Mouse (Mus musculus): ENCODE measurements around the gene Gm20518.
A peak's percentile ranks its signal among the peaks of the same experiment; 100 is the strongest.

Gene Gm20518

DNA sequence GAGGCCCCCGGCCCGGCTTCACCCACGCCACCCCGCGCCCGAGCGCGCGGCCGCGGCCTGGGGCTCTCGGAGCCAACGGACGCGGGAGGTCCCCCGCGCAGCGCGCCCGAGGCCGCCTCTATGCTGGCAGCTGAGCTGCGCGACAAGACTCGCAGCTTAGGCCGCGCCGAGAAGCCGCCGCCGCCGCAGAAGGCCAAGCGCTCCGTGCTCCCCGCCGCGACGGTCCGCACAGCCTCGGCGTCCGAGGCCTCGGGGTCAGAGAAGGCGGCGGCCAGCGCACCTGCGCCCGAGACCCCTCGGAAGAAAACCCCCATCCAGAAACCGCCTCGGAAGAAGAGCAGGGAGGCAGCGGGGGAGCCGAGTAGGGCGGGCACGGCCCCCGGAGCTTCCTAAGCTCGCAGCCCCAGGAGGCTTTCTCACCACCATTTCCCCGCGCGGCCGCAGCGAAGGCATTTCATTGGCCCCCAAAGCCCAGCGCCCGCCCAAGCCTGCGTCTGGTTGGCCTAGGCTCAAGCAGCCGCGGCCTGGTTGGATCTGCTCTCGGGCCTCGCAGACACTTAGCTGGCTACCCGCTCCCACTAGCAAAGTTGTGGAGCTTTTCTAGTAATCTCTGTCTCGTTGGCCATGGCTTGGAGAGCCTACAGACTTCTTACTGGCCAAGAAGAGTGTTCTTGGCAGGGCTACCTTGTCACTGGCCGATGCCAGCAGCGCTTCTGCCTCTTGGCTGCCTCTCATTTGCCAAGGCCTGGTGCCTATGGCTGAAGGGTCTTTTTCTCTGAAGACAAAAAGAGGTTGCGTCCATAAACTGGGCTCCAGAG, 84.1 kb downstream of the Gm20518 start:
- peak; percentile 89 for DNase-seq (ENCODE audit: low spot score)

GRCm38 (mm10) chr16:17806581-17807191, 84.8 kb downstream of the Gm20518 start:
- no peak for DNase-seq (ENCODE audit: low spot score)

DNA sequence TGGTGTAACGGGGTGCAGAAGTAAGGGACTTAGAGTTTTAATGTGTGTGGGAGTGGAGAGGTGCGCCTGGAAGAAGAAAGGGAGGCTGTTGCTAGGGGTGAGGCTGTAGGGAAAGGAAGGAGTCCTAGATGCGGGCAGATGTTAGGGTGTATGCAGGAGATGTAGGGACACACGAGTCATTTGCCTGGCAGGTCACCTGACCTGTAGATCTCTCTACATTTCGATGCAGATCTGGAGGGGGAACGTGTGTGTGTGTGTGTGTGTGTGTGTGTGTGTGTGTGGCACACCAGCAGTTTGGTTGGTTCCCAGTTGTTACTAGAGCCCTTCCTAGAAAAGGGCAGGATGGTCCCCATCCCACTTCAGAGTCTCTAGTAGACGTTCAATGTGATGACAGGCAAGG, 86.5 kb downstream of the Gm20518 start:
- DNase-seq (ENCODE audit: low spot score) = no peak

- DNase-seq (ENCODE audit: low spot score) = no peak
Observed at GRCm38 (mm10) chr16:17804449-17804912, 87.0 kb downstream of the Gm20518 start.

GRCm38 (mm10) chr16:17803675-17804448, 87.6 kb downstream of the Gm20518 start:
- no peak for DNase-seq (ENCODE audit: low spot score)

DNA sequence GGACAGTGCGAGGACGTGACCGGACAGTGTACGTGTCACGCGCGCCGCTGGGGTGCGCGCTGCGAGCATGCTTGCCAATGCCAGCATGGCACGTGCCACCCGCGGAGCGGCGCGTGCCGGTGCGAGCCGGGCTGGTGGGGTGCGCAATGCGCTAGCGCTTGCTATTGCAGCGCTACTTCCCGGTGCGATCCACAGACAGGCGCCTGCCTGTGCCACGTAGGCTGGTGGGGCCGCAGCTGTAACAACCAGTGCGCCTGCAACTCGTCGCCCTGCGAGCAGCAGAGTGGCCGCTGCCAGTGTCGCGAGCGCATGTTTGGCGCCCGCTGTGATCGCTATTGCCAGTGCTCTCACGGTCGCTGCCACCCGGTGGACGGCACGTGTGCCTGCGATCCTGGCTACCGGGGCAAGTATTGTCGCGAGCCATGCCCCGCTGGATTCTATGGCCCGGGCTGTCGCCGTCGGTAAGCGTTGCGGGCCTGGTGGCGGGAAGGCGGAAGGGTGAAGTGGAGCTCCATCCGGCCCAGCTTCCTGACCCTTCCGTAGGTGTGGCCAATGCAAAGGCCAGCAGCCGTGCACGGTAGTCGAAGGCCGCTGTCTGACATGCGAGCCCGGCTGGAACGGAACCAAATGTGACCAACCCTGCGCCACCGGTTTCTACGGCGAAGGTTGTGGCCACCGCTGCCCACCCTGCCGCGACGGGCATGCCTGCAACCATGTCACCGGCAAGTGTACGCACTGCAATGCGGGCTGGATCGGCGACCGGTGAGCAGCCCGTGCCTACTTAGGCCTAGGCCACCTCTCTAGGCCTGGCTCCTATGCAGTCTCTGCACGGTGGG, 88.4 kb downstream of the Gm20518 start:
- no peak for DNase-seq (ENCODE audit: low spot score)

- no peak for DNase-seq (ENCODE audit: low spot score)
Observed at GRCm38 (mm10) chr16:17802456-17802838, 89.0 kb downstream of the Gm20518 start.

GRCm38 (mm10) chr16:17801777-17802455, 89.6 kb downstream of the Gm20518 start:
- no peak for DNase-seq (ENCODE audit: low spot score)

DNA sequence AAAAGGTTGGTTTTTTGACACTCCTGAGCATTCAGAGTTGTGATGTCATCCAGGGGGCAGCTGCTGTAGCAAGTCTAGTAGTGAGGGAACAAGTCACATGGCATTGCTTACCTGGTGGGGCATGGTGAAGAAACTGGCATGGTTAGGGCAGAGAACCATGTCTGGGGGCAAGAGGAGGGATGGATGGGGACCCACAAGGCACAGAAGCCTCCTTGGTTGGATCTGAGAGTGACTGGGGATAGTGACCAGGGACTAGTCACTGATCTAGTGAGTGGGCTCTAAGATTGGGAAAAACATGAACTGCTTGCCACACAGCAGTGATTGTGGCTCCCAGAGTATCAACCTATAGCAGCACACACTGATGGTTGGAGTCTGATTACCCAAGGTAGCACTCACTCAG, 91.9 kb downstream of the Gm20518 start:
- no peak for DNase-seq (ENCODE audit: low spot score)

GRCm38 (mm10) chr16:17798321-17799180, 92.9 kb downstream of the Gm20518 start:
- DNase-seq (ENCODE audit: low spot score) = peak; percentile 48

- DNase-seq (ENCODE audit: low spot score) = no peak
Observed at GRCm38 (mm10) chr16:17797812-17798311, 93.6 kb downstream of the Gm20518 start.

DNA sequence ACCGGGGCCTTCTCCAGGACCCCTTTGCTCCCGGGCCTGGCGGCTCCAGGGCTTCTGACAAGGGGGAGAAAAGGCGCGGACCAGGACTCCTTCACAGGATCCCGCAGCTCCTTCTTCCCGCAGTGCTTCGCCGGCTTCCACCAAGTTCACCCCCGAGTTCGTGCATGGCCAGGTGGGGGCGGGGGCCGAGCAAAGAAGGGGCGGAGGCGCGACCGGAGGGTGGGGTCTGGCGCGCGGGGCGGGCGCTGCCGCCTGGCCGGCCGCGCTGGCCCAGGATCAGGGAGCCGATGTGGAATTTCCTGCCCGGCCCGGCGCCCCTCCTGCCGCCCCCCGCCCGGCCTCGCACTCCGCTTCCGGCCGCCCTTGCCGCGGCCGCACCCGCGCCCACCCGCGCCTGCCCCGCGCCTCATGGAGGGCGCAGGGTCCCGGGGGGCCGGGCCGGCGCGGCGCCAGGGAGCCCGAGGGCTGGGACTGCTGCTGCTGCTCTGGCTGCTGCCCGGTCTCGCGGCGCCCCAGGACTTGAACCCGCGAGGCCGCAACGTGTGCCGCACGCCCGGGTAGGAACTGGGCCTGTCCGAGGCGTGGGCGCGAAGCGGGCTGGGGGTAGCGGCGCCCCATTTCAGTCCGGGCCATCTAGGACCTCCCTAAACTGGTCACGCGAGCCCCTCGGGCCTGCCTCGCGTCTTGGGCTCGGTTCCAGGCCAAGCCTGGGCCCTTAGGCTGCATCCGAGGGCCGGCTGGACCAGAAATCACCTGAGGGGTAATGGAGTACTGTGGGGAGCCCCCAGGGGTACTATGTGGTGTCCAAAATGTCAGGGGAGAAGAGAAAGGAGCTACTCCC, 94.3 kb downstream of the Gm20518 start, which contains the start of gene Scarf2:
Scarf2 (plus strand) TSS at position 312 of the 841 bp plus-strand sequence.
- no peak for DNase-seq (ENCODE audit: low spot score)

- no peak for DNase-seq (ENCODE audit: low spot score)
Observed at GRCm38 (mm10) chr16:17796519-17796918, 95.0 kb downstream of the Gm20518 start.

- DNase-seq (ENCODE audit: low spot score) = no peak
Observed at GRCm38 (mm10) chr16:17795643-17796042, 95.8 kb downstream of the Gm20518 start.

DNA sequence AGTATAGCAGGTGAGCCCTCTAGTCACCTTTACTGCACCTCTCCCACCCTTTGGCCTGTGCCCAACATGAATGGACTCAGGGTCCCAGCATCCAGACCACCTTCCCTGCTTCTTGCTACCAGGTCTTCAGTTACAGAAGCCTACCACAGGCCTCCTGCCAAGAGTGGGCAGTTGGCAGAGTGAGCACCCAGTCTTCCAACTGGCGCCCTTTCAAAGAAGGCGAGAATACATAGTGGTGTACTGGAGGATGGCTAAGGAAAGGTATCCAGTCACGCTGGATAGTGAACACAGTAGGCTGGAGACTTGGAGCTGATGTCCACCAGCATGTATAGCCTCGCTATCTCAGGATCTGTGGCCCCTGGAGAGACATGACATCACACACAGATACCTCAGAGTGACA, 97.4 kb downstream of the Gm20518 start:
- no peak for DNase-seq (ENCODE audit: low spot score)

GRCm38 (mm10) chr16:17792728-17793127, 98.7 kb downstream of the Gm20518 start:
- no peak for DNase-seq (ENCODE audit: low spot score)

GRCm38 (mm10) chr16:17785337-17785736, 106.1 kb downstream of the Gm20518 start:
- DNase-seq (ENCODE audit: low spot score) = no peak
